Mouse (Mus musculus) embryonic facial prominence, embryonic 10.5 days (tissue): Measurements from ENCODE around the gene Dthd1. TPM values are rescaled to one million over a fixed set of nuclear protein-coding genes. Genes with fewer than 3 reads are reported as not detected.

Experiments used
- DNase-seq: peaks from one replicate; pipeline ENCODE4 v3.0.0-alpha.2; 2017; ENCODE audit warnings: low spot score
- H3K27ac ChIP-seq: fragments of 300-500 bp; sonication (generic); replicated peaks from 2 replicates; pipeline ENCODE4 v1.5.1; 2016; ENCODE audit warnings: mild to moderate bottlenecking
- H3K27me3 ChIP-seq: fragments of 300-500 bp; sonication (generic); replicated peaks from 2 replicates; pipeline ENCODE4 v1.6.1; 2016; ENCODE audit warnings: low read depth, mild to moderate bottlenecking; ENCODE audit not compliant: poor library complexity, severe bottlenecking
- H3K36me3 ChIP-seq: fragments of 300-500 bp; sonication (generic); replicated peaks from 2 replicates; pipeline ENCODE4 v1.6.1; 2016; ENCODE audit warnings: mild to moderate bottlenecking, moderate library complexity
- H3K4me1 ChIP-seq: fragments of 300-500 bp; sonication (generic); 2 replicates; pipeline ENCODE4 v1.6.1; 2016
- H3K4me3 ChIP-seq: fragments of 300-500 bp; sonication (generic); 2 replicates; pipeline ENCODE4 v1.5.1; 2016; ENCODE audit warnings: mild to moderate bottlenecking, moderate library complexity
- H3K9me3 ChIP-seq: fragments of 300-500 bp; sonication (generic); 2 replicates; pipeline ENCODE4 v1.6.1; 2016; ENCODE audit warnings: mild to moderate bottlenecking
- WGBS: fragments of 180-500 bp; shearing (Covaris S2); methylation state at CpG from one replicate; pipeline ENCODE4 v1.1.7; 2016; 5-methylcytosine and 5-hydroxymethylcytosine counted together
- polyA plus RNA-seq: library from polyadenylated mRNA; unstranded; fragments of >200 nt; fragmentation: Nextera tagmentation; extraction: Ambion mirVana; gene quantifications from 2 replicates; pipeline ENCODE4 v1.2.1, GENCODE M21; 2016

Dthd1 gene
- polyA plus RNA-seq, 1 experiment from 2014 or later = not detected

DNA sequence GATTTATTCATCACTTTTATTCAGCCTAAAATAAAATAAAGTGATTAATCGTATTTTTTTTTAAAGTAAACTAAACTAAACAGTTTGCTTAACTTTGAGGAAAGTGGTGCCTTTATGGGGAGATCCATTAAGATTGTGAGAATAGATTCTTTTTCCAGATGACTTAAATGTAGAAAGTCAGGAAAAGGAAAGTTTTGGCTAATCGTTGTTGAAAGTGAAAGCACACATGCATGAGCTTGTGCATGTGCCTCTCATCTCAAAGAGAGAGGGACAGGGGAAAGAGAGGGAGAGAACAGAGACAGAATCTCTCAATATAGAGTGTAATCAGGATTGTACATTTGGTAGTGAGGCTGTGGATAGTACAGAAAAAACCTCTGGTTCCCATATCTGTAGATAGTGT lies 5.9 kb downstream of the Dthd1 start:
- Histone ChIP-seq H3K9me3 (no peaks in the 10 kb centered on the region), H3K27ac (no peak overlapping the region), H3K4me1 (no peaks in the 10 kb centered on the region), H3K36me3 (no peaks in the 10 kb centered on the region), H3K4me3 (no peak overlapping the region), H3K27me3 (no peaks in the 10 kb centered on the region)
- WGBS = 80% methylated on average over 2 of the region's 2 CpGs
- no peak for DNase-seq

DNA sequence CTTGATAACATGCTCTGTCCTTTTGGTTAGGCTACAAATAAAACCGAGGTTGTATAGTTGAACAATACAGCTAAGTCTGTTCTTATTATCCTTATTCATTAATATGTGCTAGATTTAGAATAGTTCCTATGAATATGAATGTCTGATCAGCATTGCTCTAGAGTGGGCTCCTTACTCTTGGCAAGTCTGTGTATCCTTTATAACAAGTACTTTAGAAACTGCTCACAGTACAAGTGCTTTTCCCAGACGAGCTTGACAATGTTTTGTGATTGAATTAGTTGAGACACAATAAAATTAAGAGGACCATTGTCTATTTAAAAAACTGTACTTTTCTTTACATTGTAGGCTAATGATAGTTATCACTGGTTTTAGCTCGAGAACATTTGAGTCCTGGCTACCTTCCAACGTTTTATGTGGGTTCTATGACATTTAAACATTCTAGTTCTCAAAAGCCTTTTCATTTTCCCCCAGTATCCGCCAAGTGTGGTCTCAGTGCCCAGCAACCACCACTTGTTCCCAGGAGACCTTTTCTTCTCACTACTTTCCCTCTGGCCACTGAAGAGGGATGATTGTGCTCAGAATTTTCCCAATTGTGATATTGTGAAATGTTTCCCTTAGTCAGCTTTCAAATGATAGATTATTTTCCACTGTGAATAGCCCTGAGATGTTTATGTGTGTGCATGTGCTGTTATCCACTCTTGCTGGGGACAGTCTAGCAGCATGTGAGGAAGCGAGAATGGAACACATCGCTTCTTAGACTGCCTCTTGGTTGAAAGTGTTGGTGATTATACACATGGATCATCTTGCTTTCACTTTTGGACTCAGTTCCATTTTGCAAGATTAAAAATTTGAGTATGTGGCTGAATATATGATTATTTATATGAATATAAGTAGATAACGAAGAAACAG lies 7.0 kb downstream of the Dthd1 start:
- Histone ChIP-seq H3K4me3 (no peak overlapping the region), H3K4me1 (no peaks in the 10 kb centered on the region), H3K36me3 (no peaks in the 10 kb centered on the region), H3K27me3 (no peaks in the 10 kb centered on the region), H3K27ac (no peak overlapping the region), H3K9me3 (no peaks in the 10 kb centered on the region)
- DNase-seq = no peak
- 77% methylated on average over 8 of the region's 8 CpGs for WGBS

DNA sequence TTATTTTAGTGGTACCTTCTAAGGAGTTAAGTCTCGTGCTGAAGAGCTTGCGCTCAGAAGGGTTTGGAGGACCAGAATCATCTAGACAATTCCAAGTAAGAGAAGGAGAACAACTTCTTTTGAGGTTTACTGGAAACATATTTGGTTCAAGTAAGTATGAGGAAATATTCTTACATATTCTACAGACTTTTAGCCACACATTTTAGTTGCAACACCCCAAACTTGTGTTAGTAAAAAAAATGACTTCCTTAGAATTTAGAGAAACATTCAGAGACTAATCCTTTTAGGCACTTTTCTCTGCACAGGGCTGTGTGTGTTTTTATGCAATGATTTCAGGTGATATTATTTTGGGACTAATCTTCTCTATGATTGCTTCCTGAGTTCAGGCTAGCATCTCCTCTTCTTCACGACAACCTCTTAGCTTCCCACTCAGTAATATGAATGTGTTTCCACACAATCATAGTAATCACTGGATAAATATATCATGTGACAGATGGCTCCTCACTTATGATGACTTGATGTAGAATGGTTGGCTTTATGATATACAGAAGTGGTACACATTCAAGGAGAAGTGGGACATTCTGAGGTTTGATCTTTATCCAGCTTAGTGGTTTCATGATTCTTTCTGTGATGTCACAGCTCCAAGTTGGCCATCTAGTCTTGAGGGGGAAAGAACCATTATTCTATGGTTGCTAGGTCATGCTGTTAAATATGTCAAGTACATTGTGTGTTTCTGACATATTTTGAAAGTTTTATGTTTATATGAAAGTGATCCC lies 29.5 kb downstream of the Dthd1 start:
- H3K27ac ChIP-seq = no peak overlapping the region
- WGBS = 92% methylated on average over 3 of the region's 3 CpGs

DNA sequence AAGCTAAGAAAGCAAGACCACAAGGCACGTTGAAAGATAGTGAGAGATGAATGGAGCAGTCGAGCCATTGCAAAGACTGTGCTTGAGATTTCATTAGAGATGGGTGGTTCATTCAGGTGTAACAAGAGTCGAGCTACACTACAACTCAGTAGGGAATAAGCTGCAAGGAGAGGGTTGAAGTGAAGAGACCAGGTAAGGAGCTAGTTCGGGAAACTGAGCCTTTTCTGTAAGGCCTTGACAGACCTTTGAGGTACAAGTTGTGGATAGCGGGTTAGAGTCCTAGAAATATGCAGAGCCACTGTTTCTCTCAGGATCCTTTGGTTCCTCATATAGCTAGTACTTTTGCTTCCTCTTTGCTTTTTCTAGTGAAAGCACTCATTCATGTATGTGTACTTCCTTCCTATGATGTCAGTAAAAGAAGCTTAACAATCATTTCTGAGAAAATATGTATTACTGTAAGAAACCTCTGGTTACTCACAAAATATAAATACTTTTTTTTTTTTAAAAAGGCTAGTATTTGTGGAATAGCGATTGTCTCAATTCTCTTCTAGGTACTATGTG lies 33.0 kb downstream of the Dthd1 start:
- H3K27me3 ChIP-seq = no peaks in the 10 kb centered on the region
- 86% methylated on average over 6 of the region's 6 CpGs for WGBS
- H3K9me3 ChIP-seq = no peaks in the 10 kb centered on the region
- H3K4me3 ChIP-seq = no peak overlapping the region
- H3K27ac ChIP-seq = no peak overlapping the region
- no peaks in the 10 kb centered on the region for H3K4me1 ChIP-seq
- no peaks in the 10 kb centered on the region for H3K36me3 ChIP-seq
- DNase-seq = no peak

More for the DNA sequence above, 29.5 kb downstream of the Dthd1 start:
- Histone ChIP-seq H3K4me3 (no peak overlapping the region), H3K36me3 (no peaks in the 10 kb centered on the region), H3K27me3 (no peaks in the 10 kb centered on the region), H3K9me3 (no peaks in the 10 kb centered on the region), H3K4me1 (no peaks in the 10 kb centered on the region)
- DNase-seq = no peak

DNA sequence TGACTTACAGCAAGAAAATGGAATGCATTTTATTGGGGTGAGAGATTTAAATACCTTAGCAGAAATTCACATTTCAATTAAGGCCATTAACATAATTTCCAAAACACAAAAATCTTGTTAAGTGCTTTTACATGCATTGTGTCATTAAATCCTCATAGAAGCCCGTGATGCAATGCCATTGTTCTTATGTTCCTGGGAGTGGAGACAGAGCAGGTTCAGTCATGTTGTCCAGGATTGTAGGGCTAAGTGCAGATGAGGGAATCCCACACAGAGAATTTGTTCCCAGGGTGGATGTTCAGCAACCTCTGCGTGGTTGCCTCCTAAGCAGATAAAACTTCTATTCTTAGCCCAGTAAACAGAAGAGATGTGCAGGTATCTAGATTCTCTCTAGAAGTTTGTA lies 37.7 kb downstream of the Dthd1 start:
- DNase-seq = no peak
- Histone ChIP-seq H3K36me3 (no peaks in the 10 kb centered on the region), H3K4me1 (no peaks in the 10 kb centered on the region), H3K27me3 (no peaks in the 10 kb centered on the region), H3K4me3 (no peak overlapping the region), H3K27ac (no peak overlapping the region), H3K9me3 (no peaks in the 10 kb centered on the region)
- WGBS = 81% methylated on average over 2 of the region's 2 CpGs

DNA sequence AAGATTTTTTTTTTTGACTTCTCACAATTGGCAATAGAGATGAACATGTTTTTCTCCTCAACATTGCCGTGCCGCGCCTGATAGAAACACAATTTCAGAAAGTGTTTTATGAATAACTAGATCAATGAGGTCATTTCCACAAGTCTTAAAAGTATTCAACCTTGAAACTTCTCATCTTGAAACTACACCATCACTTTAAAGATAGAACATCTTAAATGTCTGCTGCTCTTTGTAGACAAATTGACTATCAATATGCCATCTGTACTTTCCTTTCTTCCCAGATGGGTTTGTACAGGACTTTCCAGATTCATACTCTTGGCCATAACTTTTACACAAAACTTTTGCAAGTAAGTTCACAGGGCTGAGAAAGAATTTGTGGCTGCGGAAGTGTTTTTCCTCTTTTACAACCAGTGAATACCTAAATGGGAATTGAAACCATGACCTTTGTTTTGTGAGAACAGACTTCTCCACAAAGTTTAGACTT lies 40.8 kb downstream of the Dthd1 start:
- no peaks in the 10 kb centered on the region for H3K4me1 ChIP-seq
- H3K36me3 ChIP-seq = no peaks in the 10 kb centered on the region
- no peak for DNase-seq
- no peak overlapping the region for H3K4me3 ChIP-seq
- 95% methylated on average over 4 of the region's 4 CpGs for WGBS
- no peak overlapping the region for H3K27ac ChIP-seq
- no peaks in the 10 kb centered on the region for H3K27me3 ChIP-seq
- H3K9me3 ChIP-seq = no peaks in the 10 kb centered on the region

DNA sequence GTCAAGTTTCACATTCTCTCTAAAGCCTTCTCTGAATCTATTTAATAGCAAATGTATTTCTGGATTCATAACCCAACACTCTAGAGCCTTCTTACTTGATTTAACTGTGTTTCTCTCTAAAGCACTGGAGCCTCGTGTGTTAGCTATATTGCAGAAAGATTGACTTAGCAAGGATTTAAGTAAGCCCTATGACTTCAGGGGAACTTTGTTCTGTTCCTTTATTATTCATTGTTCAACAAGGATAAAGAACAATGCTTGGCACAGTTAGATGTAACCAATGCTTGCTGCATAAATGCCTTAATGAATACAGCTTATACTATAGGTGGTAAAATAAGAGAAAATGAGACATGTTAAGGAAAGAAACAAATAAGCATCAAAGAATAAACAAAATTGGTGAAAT lies 43.9 kb downstream of the Dthd1 start:
- H3K4me3 ChIP-seq = no peak overlapping the region
- no peaks in the 10 kb centered on the region for H3K36me3 ChIP-seq
- DNase-seq = no peak
- no peak overlapping the region for H3K27ac ChIP-seq
- H3K27me3 ChIP-seq = no peaks in the 10 kb centered on the region
- no peaks in the 10 kb centered on the region for H3K9me3 ChIP-seq
- 81% methylated on average over 1 of the region's 1 CpGs for WGBS
- H3K4me1 ChIP-seq = no peaks in the 10 kb centered on the region

DNA sequence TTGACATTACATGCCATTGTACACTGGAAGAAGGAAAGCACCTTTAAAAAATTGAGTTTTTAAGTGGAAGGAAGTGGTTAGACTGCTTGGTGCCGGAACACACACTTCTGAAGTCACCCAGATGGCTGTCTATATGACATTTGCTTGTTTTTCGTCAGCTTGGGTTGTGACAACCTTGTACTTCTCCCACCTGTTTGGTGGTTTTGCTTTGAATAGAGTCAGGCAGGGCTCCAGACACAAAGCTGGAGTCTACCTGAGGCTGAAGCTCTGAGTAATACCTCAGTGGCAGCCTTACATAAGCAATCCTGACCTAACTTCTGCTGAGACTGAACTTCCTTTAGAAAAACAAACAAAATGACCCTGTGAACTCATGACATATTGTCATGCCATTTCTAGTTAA lies 44.7 kb downstream of the Dthd1 start:
- no peak overlapping the region for H3K27ac ChIP-seq
- H3K9me3 ChIP-seq = no peaks in the 10 kb centered on the region
- H3K4me1 ChIP-seq = no peaks in the 10 kb centered on the region

DNA sequence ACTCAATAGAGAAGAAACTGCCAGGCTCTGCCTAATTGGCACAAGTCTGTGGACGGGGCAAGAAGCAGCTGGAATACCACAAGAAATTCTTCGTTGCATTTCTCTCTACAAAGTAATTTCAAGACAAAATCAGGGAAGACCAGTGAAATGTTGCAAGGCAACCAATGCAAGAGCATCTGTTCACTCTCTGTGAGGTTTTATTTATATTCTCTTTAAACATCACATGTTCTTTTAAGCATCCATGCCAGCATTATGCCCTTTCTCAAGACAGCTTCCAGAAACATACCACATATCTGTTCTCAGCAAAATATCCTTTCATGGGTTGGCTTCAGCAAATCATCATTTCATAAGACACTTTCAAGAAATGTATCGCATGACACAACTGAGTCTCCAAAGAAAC lies 50.7 kb downstream of the Dthd1 start:
- Histone ChIP-seq H3K27me3 (no peaks in the 10 kb centered on the region), H3K9me3 (no peaks in the 10 kb centered on the region), H3K4me3 (no peak overlapping the region), H3K4me1 (no peaks in the 10 kb centered on the region), H3K36me3 (no peaks in the 10 kb centered on the region), H3K27ac (no peak overlapping the region)
- WGBS = 87% methylated on average over 3 of the region's 3 CpGs
- DNase-seq = no peak

More for the DNA sequence above, 44.7 kb downstream of the Dthd1 start:
- 79% methylated on average over 2 of the region's 2 CpGs for WGBS
- no peak overlapping the region for H3K4me3 ChIP-seq
- H3K27me3 ChIP-seq = no peaks in the 10 kb centered on the region
- no peaks in the 10 kb centered on the region for H3K36me3 ChIP-seq
- DNase-seq = no peak

DNA sequence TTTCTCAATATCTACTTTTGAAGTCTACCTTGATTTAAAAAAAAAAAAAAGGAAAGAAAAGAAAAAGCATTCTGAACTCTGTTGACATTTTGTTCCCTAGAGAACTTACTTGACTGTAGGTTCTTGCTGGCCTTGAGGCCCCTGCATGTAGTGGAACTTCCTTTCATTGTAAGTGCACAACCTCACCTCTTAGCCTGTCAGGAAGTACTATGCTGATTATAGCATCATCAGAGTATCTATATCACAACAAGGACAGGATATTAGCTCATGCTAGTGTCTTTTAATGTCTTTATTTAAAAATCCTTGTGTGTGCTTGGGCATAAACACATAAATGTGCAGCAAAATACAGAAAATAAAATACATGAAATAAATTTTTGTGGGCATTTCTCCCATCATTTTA lies 53.4 kb downstream of the Dthd1 start:
- no peak overlapping the region for H3K4me3 ChIP-seq
- H3K4me1 ChIP-seq = no peaks in the 10 kb centered on the region
- DNase-seq = no peak
- no peaks in the 10 kb centered on the region for H3K9me3 ChIP-seq
- H3K36me3 ChIP-seq = no peaks in the 10 kb centered on the region
- H3K27me3 ChIP-seq = no peaks in the 10 kb centered on the region
- H3K27ac ChIP-seq = no peak overlapping the region

DNA sequence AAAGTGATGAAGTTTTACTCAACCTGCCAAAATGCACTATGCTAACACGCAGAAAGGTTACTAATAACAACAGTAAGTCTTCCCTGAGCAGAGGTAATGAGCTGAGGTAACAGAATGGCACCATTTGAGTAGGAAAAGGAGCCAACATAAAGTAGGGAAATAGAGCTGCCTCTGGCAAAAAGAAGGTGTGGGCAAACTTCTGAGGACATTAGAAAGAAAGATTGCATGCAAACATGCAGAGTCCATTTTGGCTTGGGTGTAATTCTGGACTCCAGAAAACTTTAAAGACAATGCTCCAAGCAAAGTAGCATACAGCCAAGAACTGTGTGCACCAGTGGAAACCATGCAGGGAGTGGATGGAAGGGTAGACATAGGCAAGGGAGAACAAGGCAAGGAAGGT lies 65.9 kb downstream of the Dthd1 start:
- H3K4me3 ChIP-seq = no peak overlapping the region
- WGBS = 62% methylated on average over 1 of the region's 1 CpGs
- H3K4me1 ChIP-seq = no peaks in the 10 kb centered on the region
- no peak overlapping the region for H3K27ac ChIP-seq
- H3K27me3 ChIP-seq = no peaks in the 10 kb centered on the region
- no peaks in the 10 kb centered on the region for H3K9me3 ChIP-seq
- H3K36me3 ChIP-seq = no peaks in the 10 kb centered on the region
- DNase-seq = no peak

DNA sequence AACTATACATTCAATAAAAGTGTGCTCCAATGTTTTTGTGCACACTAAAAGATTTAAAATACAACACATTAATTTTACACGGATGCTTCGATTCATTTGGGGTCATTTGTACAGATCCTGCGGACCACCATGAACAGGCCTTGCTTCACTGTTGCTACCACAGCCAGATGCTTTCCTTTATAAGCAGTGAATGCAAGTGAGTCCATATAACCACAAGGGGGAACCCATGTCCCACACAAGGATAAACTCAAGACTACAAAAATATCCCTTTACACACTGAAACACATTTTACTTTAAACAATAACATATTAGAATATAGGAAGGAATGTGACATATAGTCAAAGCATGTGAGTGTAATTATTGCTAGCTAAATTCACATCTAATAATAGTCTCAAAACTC lies 81.7 kb downstream of the Dthd1 start:
- peak; percentile 18 for DNase-seq
- Histone ChIP-seq H3K36me3 (no peaks in the 10 kb centered on the region), H3K4me1 (no peaks in the 10 kb centered on the region), H3K4me3 (no peak overlapping the region), H3K9me3 (no peaks in the 10 kb centered on the region), H3K27me3 (no peaks in the 10 kb centered on the region), H3K27ac (no peak overlapping the region)
- WGBS = 72% methylated on average over 3 of the region's 3 CpGs
